Mouse (Mus musculus) liver, embryonic 12.5 days (tissue): ENCODE results near the gene Olfr689. TPM values are rescaled to one million over a fixed set of nuclear protein-coding genes. Genes with fewer than 3 reads are reported as not detected.

Source experiments
- ATAC-seq: fragments of 200-750 bp; cut with Nextera tagmentation; 2 replicates; pipeline ENCODE4 v1.8.0; 2017; ENCODE audit warnings: moderate number of reproducible peaks, mild to moderate bottlenecking, moderate library complexity
- H3K27ac ChIP-seq: fragments of 300-500 bp; sonication (generic); 2 replicates; pipeline ENCODE4 v1.5.1; 2016; ENCODE audit warnings: mild to moderate bottlenecking
- H3K27me3 ChIP-seq: fragments of 300-500 bp; sonication (generic); replicated peaks from 2 replicates; pipeline ENCODE4 v1.6.1; 2016; ENCODE audit warnings: mild to moderate bottlenecking, moderate library complexity
- H3K36me3 ChIP-seq: fragments of 300-500 bp; sonication (generic); 2 replicates; pipeline ENCODE4 v1.6.1; 2016; ENCODE audit warnings: mild to moderate bottlenecking, moderate library complexity
- H3K4me1 ChIP-seq: fragments of 300-500 bp; sonication (generic); 2 replicates; pipeline ENCODE4 v1.6.1; 2016
- H3K4me2 ChIP-seq: fragments of 300-500 bp; sonication (generic); 2 replicates; pipeline ENCODE4 v1.6.1; 2016; ENCODE audit warnings: mild to moderate bottlenecking, moderate library complexity
- H3K4me3 ChIP-seq: fragments of 300-500 bp; sonication (generic); 2 replicates; pipeline ENCODE4 v1.5.1; 2016; ENCODE audit warnings: mild to moderate bottlenecking, moderate library complexity
- H3K9ac ChIP-seq: fragments of 300-500 bp; sonication (generic); 2 replicates; pipeline ENCODE4 v1.6.1; 2016; ENCODE audit warnings: mild to moderate bottlenecking, moderate library complexity
- H3K9me3 ChIP-seq: fragments of 300-500 bp; sonication (generic); replicated peaks from 2 replicates; pipeline ENCODE4 v1.6.1; 2016; ENCODE audit warnings: mild to moderate bottlenecking, moderate library complexity
- WGBS: fragments of 180-500 bp; shearing (Covaris S2); methylation state at CpG from one replicate; pipeline ENCODE4 v1.1.7; 2016; ENCODE audit not compliant: insufficient replicate concordance; 5-methylcytosine and 5-hydroxymethylcytosine counted together
- polyA plus RNA-seq: library from polyadenylated mRNA; unstranded; fragments of >200 nt; fragmentation: Nextera tagmentation; extraction: Ambion mirVana; gene quantifications from 2 replicates; pipeline ENCODE4 v1.2.1, GENCODE M21; 2016

The Olfr689 gene
- polyA plus RNA-seq, 1 experiment from 2014 or later, result not detected

GRCm38 (mm10) chr7:105368521-105368920 is 57.6 kb downstream of the Olfr689 start:
- Histone ChIP-seq H3K36me3 (no peaks in the 10 kb centered on the region), H3K9me3 (no peaks in the 10 kb centered on the region), H3K4me3 (no peak overlapping the region), H3K4me1 (peaks cover 2% of the 10 kb centered on the region; the same call in 1 of the 2 replicates), H3K27ac (no peak overlapping the region), H3K9ac (no peak overlapping the region), H3K4me2 (no peak overlapping the region), H3K27me3 (no peaks in the 10 kb centered on the region)
- WGBS, result 69% methylated on average over 4 of the region's 4 CpGs
- ATAC-seq, result no peak

Other genes starting within 250 kb of the Olfr689 start
- not detected in 2 replicates for gene Olfr678, start 246.7 kb upstream of the Olfr689 start, polyA plus RNA-seq
- not detected in 2 replicates for gene Olfr679, start 230.0 kb upstream of the Olfr689 start, polyA plus RNA-seq
- gene Olfr680-ps1, start 218.3 kb upstream of the Olfr689 start, polyA plus RNA-seq, result not detected in 2 replicates
- not detected in 2 replicates for gene Olfr681, start 194.3 kb upstream of the Olfr689 start, polyA plus RNA-seq
- gene Olfr683, start 164.2 kb upstream of the Olfr689 start, polyA plus RNA-seq, result not detected in 2 replicates
- not detected in 2 replicates for gene Olfr684, start 147.5 kb upstream of the Olfr689 start, polyA plus RNA-seq
- gene Olfr685, start 125.2 kb upstream of the Olfr689 start, polyA plus RNA-seq, result not detected in 2 replicates
- gene Olfr686, start 103.7 kb upstream of the Olfr689 start, polyA plus RNA-seq, result not detected in 2 replicates
- not detected in 2 replicates for gene Olfr688, start 23.1 kb upstream of the Olfr689 start, polyA plus RNA-seq
- not detected in 2 replicates for gene Olfr690, start 22.9 kb downstream of the Olfr689 start, polyA plus RNA-seq
- gene Olfr691, start 31.1 kb downstream of the Olfr689 start, polyA plus RNA-seq, result 0.05 TPM in 1 of 2 replicates, not detected in the other
- not detected in 2 replicates for gene Olfr692, start 57.1 kb downstream of the Olfr689 start, polyA plus RNA-seq
- gene Gm5901, start 63.9 kb downstream of the Olfr689 start, polyA plus RNA-seq, result not detected in 2 replicates
- 15.9 and 16.9 TPM in 2 replicates for gene Fam160a2, start 88.9 kb downstream of the Olfr689 start, polyA plus RNA-seq
- gene Cnga4, start 93.4 kb downstream of the Olfr689 start, polyA plus RNA-seq, result not detected in 2 replicates
- gene Cckbr, start 114.6 kb downstream of the Olfr689 start, polyA plus RNA-seq, result not detected in 2 replicates
- gene Cavin3, start 171.1 kb downstream of the Olfr689 start, polyA plus RNA-seq, result 8.3 and 8.9 TPM in 2 replicates
- gene Smpd1, start 243.2 kb downstream of the Olfr689 start, polyA plus RNA-seq, result 27.6 and 28.7 TPM in 2 replicates